14 mouse cellular contexts compared by ENCODE assay signal in genomic region chr2:144195851-144196250, GRCm38 (mm10).
DNase-seq lines count a peak whose midpoint lies in the region; ATAC-seq lines count a peak whose summit lies in the region.
"Had no signal": no experiment of that assay in that cellular context is flagged by ENCODE, and none has a peak within 500 bp of the region (broad histone marks: within the 10 kb centered on the region; RNA-seq: fewer than 3 reads in every experiment).

No protein-coding gene starts in this region.

- H3K9me3 ChIP-seq in embryonic facial prominence, embryonic 12.5 days, result no peaks in the 10 kb centered on the region
- no peaks in the 10 kb centered on the region for H3K9me3 ChIP-seq in intestine, embryonic 15.5 days
- H3K9me3 ChIP-seq: heart, embryonic 13.5 days; stomach, embryonic 15.5 days had no signal

- 0 out of 2 replicates have a peak overlapping the region, but pooled peaks have one; percentile 19 for H3K27ac ChIP-seq in embryonic facial prominence, embryonic 12.5 days
- no peak overlapping the region for H3K27ac ChIP-seq in intestine, embryonic 15.5 days
- H3K27ac ChIP-seq: heart, embryonic 13.5 days; stomach, embryonic 15.5 days had no signal

- ATAC-seq in embryonic facial prominence, embryonic 12.5 days (ENCODE audit: insufficient number of reproducible peaks, insufficient read depth, low FRiP score, low TSS enrichment), result no peak
- ATAC-seq in monocyte, adult 5-6 weeks (replicated peaks; ENCODE audit: insufficient number of reproducible peaks, low FRiP score, low TSS enrichment, poor library complexity, severe bottlenecking), result 0 out of 2 replicates have a peak, but pooled peaks have one; percentile 28
- no peak for ATAC-seq in intestine, embryonic 15.5 days
- ATAC-seq: hindbrain, embryonic 16.5 days; liver, postnatal 0 days; midbrain, embryonic 16.5 days had no signal

- peaks cover 18% of the 10 kb centered on the region; the same call in 1 of the 2 replicates for H3K4me1 ChIP-seq in embryonic facial prominence, embryonic 12.5 days
- H3K4me1 ChIP-seq in intestine, embryonic 15.5 days (replicated peaks), result peaks cover 23% of the 10 kb centered on the region

- H3K36me3 ChIP-seq in embryonic facial prominence, embryonic 12.5 days, result no peaks in the 10 kb centered on the region
- H3K36me3 ChIP-seq in intestine, embryonic 15.5 days, result no peaks in the 10 kb centered on the region
- H3K36me3 ChIP-seq: heart, embryonic 13.5 days; stomach, embryonic 15.5 days had no signal

- no peak overlapping the region for H3K4me2 ChIP-seq in embryonic facial prominence, embryonic 12.5 days (replicated peaks)
- no peak overlapping the region for H3K4me2 ChIP-seq in intestine, embryonic 15.5 days (replicated peaks)
- H3K4me2 ChIP-seq: heart, embryonic 13.5 days; stomach, embryonic 15.5 days had no signal

- H3K4me3 ChIP-seq in embryonic facial prominence, embryonic 12.5 days, result no peak overlapping the region
- no peak overlapping the region for H3K4me3 ChIP-seq in intestine, embryonic 15.5 days (replicated peaks)
- H3K4me3 ChIP-seq: heart, embryonic 13.5 days; stomach, embryonic 15.5 days had no signal

- WGBS in embryonic facial prominence, embryonic 12.5 days, result 56% methylated on average over 14 of the region's 14 CpGs
- WGBS in intestine, embryonic 15.5 days, result 60% methylated on average over 14 of the region's 14 CpGs

- no peaks in the 10 kb centered on the region for H3K27me3 ChIP-seq in embryonic facial prominence, embryonic 12.5 days
- H3K27me3 ChIP-seq in intestine, embryonic 15.5 days (replicated peaks), result no peaks in the 10 kb centered on the region
- H3K27me3 ChIP-seq: heart, embryonic 13.5 days; stomach, embryonic 15.5 days had no signal

- peak; percentile 50 for DNase-seq in kidney, adult 11 months
- no peak for DNase-seq in kidney, postnatal 14 days
- peak; percentile 55 for DNase-seq in kidney, adult 18-20 months
- DNase-seq in right cerebral cortex, postnatal 25 days, result no peak
- DNase-seq: cerebellum, adult 11-12 months; liver, postnatal 0 days; right cerebral cortex, postnatal 14 days had no signal

- H3K9ac ChIP-seq in embryonic facial prominence, embryonic 12.5 days, result no peak overlapping the region
- H3K9ac ChIP-seq in intestine, embryonic 15.5 days, result no peak overlapping the region
- H3K9ac ChIP-seq: heart, embryonic 13.5 days; liver, postnatal 0 days; stomach, embryonic 15.5 days had no signal

Comparison
In these comparisons a context has a peak if more than half of its experiments do, and no peak if none do; other contexts are left out.
1. DNase-seq: peak in kidney, adult 11 months (single experiment) and kidney, adult 18-20 months (single experiment); none in kidney, postnatal 14 days (single experiment) and right cerebral cortex, postnatal 25 days (single experiment).